Mouse (Mus musculus): ENCODE measurements around the gene Pard6b. TPM values are rescaled to one million over a fixed set of nuclear protein-coding genes. Genes with fewer than 3 reads are reported as not detected.
A peak's percentile ranks its signal among the peaks of the same experiment; 100 is the strongest.

Gene Pard6b
- polyA plus RNA-seq (2016; fragmentation: Nextera tagmentation; extraction: Ambion mirVana) = 6.2 and 8.1 TPM in 2 replicates

- peak within 1 kb of the TSS; percentile 91 for H3K27ac ChIP-seq
- WGBS = under 1% methylated on average over 110 of the region's 110 CpGs
- peaks cover 29% of the 10 kb centered on the region for H3K4me1 ChIP-seq (replicated peaks)
- H3K4me3 ChIP-seq = peak within 1 kb of the TSS; percentile 85
- H3K27me3 ChIP-seq (ENCODE audit: insufficient read depth, poor library complexity, severe bottlenecking) = peaks cover 41% of the 10 kb centered on the region
- H3K9me3 ChIP-seq = no peaks in the 10 kb centered on the region
- H3K36me3 ChIP-seq = no peaks in the 10 kb centered on the region
- DNase-seq (ENCODE audit: low spot score) = peak; percentile 97
Observed at GRCm38 (mm10) chr2:168080431-168081246, at the start of gene Pard6b. Gene Pard6b, plus strand, starts transcription at chr2:168081004.

- DNase-seq (ENCODE audit: low spot score) = no peak
- H3K27ac ChIP-seq = no peak overlapping the region; the same call in 1 of the 2 replicates
- no peak overlapping the region for H3K4me3 ChIP-seq
- WGBS = 59% methylated on average over 2 of the region's 2 CpGs
- peaks cover 37% of the 10 kb centered on the region for H3K4me1 ChIP-seq (replicated peaks)
- H3K36me3 ChIP-seq = no peaks in the 10 kb centered on the region
- H3K9me3 ChIP-seq = peaks cover 6% of the 10 kb centered on the region; the same call in 1 of the 2 replicates
- no peaks in the 10 kb centered on the region for H3K27me3 ChIP-seq (ENCODE audit: insufficient read depth, poor library complexity, severe bottlenecking)
Observed at GRCm38 (mm10) chr2:168031842-168032241, 49.0 kb upstream of the Pard6b start.

- no peak for DNase-seq (ENCODE audit: low spot score)
- Histone ChIP-seq H3K36me3 (no peaks in the 10 kb centered on the region), H3K27ac (no peak overlapping the region), H3K4me1 (replicated peaks) (peaks cover 43% of the 10 kb centered on the region), H3K4me3 (no peak overlapping the region), H3K27me3 (ENCODE audit: insufficient read depth, poor library complexity, severe bottlenecking) (no peaks in the 10 kb centered on the region), H3K9me3 (0 out of 2 replicates have a peak, but pooled peaks cover under 1% of the 10 kb centered on the region)
- 68% methylated on average over 10 of the region's 10 CpGs for WGBS
Observed at GRCm38 (mm10) chr2:168033905-168034304, 46.9 kb upstream of the Pard6b start.

- no peaks in the 10 kb centered on the region for H3K9me3 ChIP-seq
- WGBS = 91% methylated on average over 6 of the region's 6 CpGs
- no peak overlapping the region for H3K4me3 ChIP-seq
- no peaks in the 10 kb centered on the region for H3K36me3 ChIP-seq
- H3K4me1 ChIP-seq (replicated peaks) = peaks cover 41% of the 10 kb centered on the region
- H3K27me3 ChIP-seq (ENCODE audit: insufficient read depth, poor library complexity, severe bottlenecking) = no peaks in the 10 kb centered on the region
- H3K27ac ChIP-seq = no peak overlapping the region
- DNase-seq (ENCODE audit: low spot score) = no peak
Observed at GRCm38 (mm10) chr2:168035907-168036306, 44.9 kb upstream of the Pard6b start.

- no peaks in the 10 kb centered on the region for H3K27me3 ChIP-seq (ENCODE audit: insufficient read depth, poor library complexity, severe bottlenecking)
- no peaks in the 10 kb centered on the region for H3K9me3 ChIP-seq
- H3K27ac ChIP-seq = peak overlapping the region; percentile 4
- 50% methylated on average over 3 of the region's 3 CpGs for WGBS
- no peak overlapping the region for H3K4me3 ChIP-seq
- H3K4me1 ChIP-seq (replicated peaks) = peaks cover 31% of the 10 kb centered on the region
- no peak for DNase-seq (ENCODE audit: low spot score)
- no peaks in the 10 kb centered on the region for H3K36me3 ChIP-seq
Observed at GRCm38 (mm10) chr2:168037063-168037462, 43.7 kb upstream of the Pard6b start.

- WGBS = 46% methylated on average over 3 of the region's 3 CpGs
- Histone ChIP-seq H3K4me3 (no peak overlapping the region), H3K27me3 (ENCODE audit: insufficient read depth, poor library complexity, severe bottlenecking) (no peaks in the 10 kb centered on the region; the same call in 1 of the 2 replicates), H3K36me3 (no peaks in the 10 kb centered on the region), H3K9me3 (no peaks in the 10 kb centered on the region), H3K4me1 (replicated peaks) (peaks cover 30% of the 10 kb centered on the region), H3K27ac (no peak overlapping the region)
- no peak for DNase-seq (ENCODE audit: low spot score)
Observed at GRCm38 (mm10) chr2:168040751-168041150, 40.1 kb upstream of the Pard6b start.

- no peak for DNase-seq (ENCODE audit: low spot score)
- 82% methylated on average over 6 of the region's 6 CpGs for WGBS
- Histone ChIP-seq H3K9me3 (0 out of 2 replicates have a peak, but pooled peaks cover 2% of the 10 kb centered on the region), H3K36me3 (no peaks in the 10 kb centered on the region), H3K4me3 (no peak overlapping the region), H3K27me3 (ENCODE audit: insufficient read depth, poor library complexity, severe bottlenecking) (no peaks in the 10 kb centered on the region; the same call in 1 of the 2 replicates), H3K4me1 (replicated peaks) (peaks cover 28% of the 10 kb centered on the region), H3K27ac (no peak overlapping the region)
Observed at GRCm38 (mm10) chr2:168042019-168042418, 38.8 kb upstream of the Pard6b start.

GRCm38 (mm10) chr2:168044681-168045287 is 36.0 kb upstream of the Pard6b start:
- H3K4me1 ChIP-seq (replicated peaks) = peaks cover 34% of the 10 kb centered on the region
- peaks cover 25% of the 10 kb centered on the region for H3K27me3 ChIP-seq (ENCODE audit: insufficient read depth, poor library complexity, severe bottlenecking)
- no peak overlapping the region for H3K27ac ChIP-seq
- no peaks in the 10 kb centered on the region for H3K36me3 ChIP-seq
- DNase-seq (ENCODE audit: low spot score) = no peak
- H3K4me3 ChIP-seq = no peak overlapping the region
- WGBS = 73% methylated on average over 10 of the region's 10 CpGs
- H3K9me3 ChIP-seq = 0 out of 2 replicates have a peak, but pooled peaks cover 2% of the 10 kb centered on the region

GRCm38 (mm10) chr2:168045357-168045756 is 35.4 kb upstream of the Pard6b start:
- WGBS = 63% methylated on average over 13 of the region's 13 CpGs
- Histone ChIP-seq H3K27me3 (ENCODE audit: insufficient read depth, poor library complexity, severe bottlenecking) (peaks cover 31% of the 10 kb centered on the region), H3K4me1 (replicated peaks) (peaks cover 39% of the 10 kb centered on the region), H3K4me3 (no peak overlapping the region), H3K36me3 (no peaks in the 10 kb centered on the region), H3K9me3 (0 out of 2 replicates have a peak, but pooled peaks cover 2% of the 10 kb centered on the region), H3K27ac (no peak overlapping the region)
- DNase-seq (ENCODE audit: low spot score) = no peak

GRCm38 (mm10) chr2:168045771-168046170 is 35.0 kb upstream of the Pard6b start:
- H3K27me3 ChIP-seq (ENCODE audit: insufficient read depth, poor library complexity, severe bottlenecking) = peaks cover 35% of the 10 kb centered on the region
- no peak overlapping the region for H3K27ac ChIP-seq
- no peak overlapping the region for H3K4me3 ChIP-seq
- peaks cover 39% of the 10 kb centered on the region for H3K4me1 ChIP-seq (replicated peaks)
- H3K9me3 ChIP-seq = 0 out of 2 replicates have a peak, but pooled peaks cover 2% of the 10 kb centered on the region
- no peaks in the 10 kb centered on the region for H3K36me3 ChIP-seq
- whole genome bisulfite sequencing = 33% methylated on average over 5 of the region's 5 CpGs
- no peak for DNase-seq (ENCODE audit: low spot score)

- H3K4me3 ChIP-seq = no peak overlapping the region
- no peak overlapping the region for H3K27ac ChIP-seq
- WGBS = 76% methylated on average over 4 of the region's 4 CpGs
- peaks cover 37% of the 10 kb centered on the region for H3K4me1 ChIP-seq (replicated peaks)
- no peak for DNase-seq (ENCODE audit: low spot score)
- H3K27me3 ChIP-seq (ENCODE audit: insufficient read depth, poor library complexity, severe bottlenecking) = peaks cover 42% of the 10 kb centered on the region
- 0 out of 2 replicates have a peak, but pooled peaks cover 2% of the 10 kb centered on the region for H3K9me3 ChIP-seq
- no peaks in the 10 kb centered on the region for H3K36me3 ChIP-seq
Observed at GRCm38 (mm10) chr2:168046467-168046866, 34.3 kb upstream of the Pard6b start.

- peaks cover 54% of the 10 kb centered on the region for H3K27me3 ChIP-seq (ENCODE audit: insufficient read depth, poor library complexity, severe bottlenecking)
- DNase-seq (ENCODE audit: low spot score) = no peak
- H3K4me3 ChIP-seq = peak overlapping the region; percentile 64
- 0 out of 2 replicates have a peak, but pooled peaks cover 2% of the 10 kb centered on the region for H3K9me3 ChIP-seq
- WGBS = 9% methylated on average over 16 of the region's 16 CpGs
- H3K4me1 ChIP-seq (replicated peaks) = peaks cover 37% of the 10 kb centered on the region
- H3K36me3 ChIP-seq = no peaks in the 10 kb centered on the region
- 0 out of 2 replicates have a peak overlapping the region, but pooled peaks have one; percentile 23 for H3K27ac ChIP-seq
Observed at GRCm38 (mm10) chr2:168049002-168049635, 31.7 kb upstream of the Pard6b start.
